Mouse (Mus musculus) megakaryocyte, embryonic 14.5 days (primary cell): ENCODE results near the gene Ttc30a1.

ENCODE experiments used
- FLI1 ChIP-seq: IDR thresholded peaks from 2 replicates; pipeline ENCODE4 v1.6.1; 2012; ENCODE audit warnings: low read length, inconsistent platforms, mixed read lengths
- GATA1 ChIP-seq: IDR thresholded peaks from 3 replicates; pipeline ENCODE4 v1.6.1; 2012; ENCODE audit warnings: mixed read lengths, low read length, inconsistent platforms, borderline replicate concordance

- TF ChIP-seq GATA1 (no peak), FLI1 (no peak)
Measured at GRCm38 (mm10) chr2:76015460-76015859, 33.7 kb upstream of the Ttc30a1 start.
